Mouse (Mus musculus): ENCODE data around the gene Rftn1.

DNA sequence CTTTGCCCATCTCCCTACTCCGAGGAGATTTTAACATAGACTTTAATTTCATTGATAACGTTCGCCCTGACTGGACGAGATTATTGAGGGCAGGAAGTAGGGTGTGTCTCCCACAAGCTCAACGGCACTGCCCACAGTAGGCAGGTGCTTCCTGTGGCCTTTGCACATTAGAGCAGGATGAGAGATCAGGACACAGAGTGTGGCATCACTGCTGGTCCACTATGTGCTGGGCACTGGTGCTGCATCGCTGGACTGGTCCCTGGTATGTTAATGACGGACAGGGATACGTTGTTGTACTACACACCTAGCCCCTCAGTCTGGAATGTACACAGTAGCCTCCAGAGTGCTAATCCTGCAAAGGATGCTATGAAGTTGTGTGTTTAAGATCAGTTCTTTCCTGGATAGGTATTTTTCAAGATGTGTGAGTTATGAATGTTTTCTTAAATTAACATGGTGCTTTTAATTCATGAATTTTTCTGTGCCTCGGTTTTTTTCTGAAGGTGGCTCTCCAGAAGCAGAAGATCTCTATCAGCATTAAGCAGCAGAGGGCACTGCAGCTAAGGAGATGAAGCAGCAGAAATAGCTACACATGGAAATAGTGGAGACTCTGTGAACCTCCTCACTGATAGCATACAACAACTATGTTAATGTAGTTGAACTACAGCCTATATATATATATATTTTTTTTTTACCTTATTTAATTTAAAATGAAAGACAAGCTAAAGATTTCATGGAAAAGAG is 221.8 kb downstream of the Rftn1 start:
- no peak for TF ChIP-seq ZNF384 (IDR thresholded peaks at IDR 0.05; ENCODE audit: low read depth, low read length)
- no peak; the same call in 1 of the 2 replicates for TF ChIP-seq ZC3H11A (IDR thresholded peaks at IDR 0.05; ENCODE audit: borderline replicate concordance, low read depth, low read length)
